Comparison of ENCODE assay signal across 8 mouse cellular contexts in genomic region chr10:95562859-95563841, GRCm38 (mm10). TPM values are rescaled to one million over a fixed set of nuclear protein-coding genes. Genes with fewer than 3 reads are reported as not detected.
DNase-seq lines count a peak whose midpoint lies in the region; ATAC-seq lines count a peak whose summit lies in the region.

No protein-coding gene starts in this region.

- peaks cover 58% of the 10 kb centered on the region for H3K4me1 ChIP-seq in kidney, embryonic 15.5 days

- peak; percentile 44 for ATAC-seq in kidney, embryonic 15.5 days (replicated peaks; ENCODE audit: low FRiP score)

- 0 out of 2 replicates have a peak, but pooled peaks cover 2% of the 10 kb centered on the region for H3K36me3 ChIP-seq in kidney, embryonic 15.5 days

- peak overlapping the region; percentile 75 for H3K4me2 ChIP-seq in kidney, embryonic 15.5 days

- DNase-seq in CD8-positive naive resting alpha-beta T cell, adult 2 months (ENCODE audit: low read depth in 2 of 2, low spot score in 2 of 2) = peak; percentile 9 to 28
- peak; percentile 81 for DNase-seq in adrenal gland, adult 2 months
- peak; percentile 63 for DNase-seq in embryo, embryonic 9.5 days (ENCODE audit: extremely low spot score)
- DNase-seq in heart, adult 9 months (ENCODE audit: low spot score in 2 of 2) = peak; percentile 49 to 56
- DNase-seq in lung, postnatal 14 days = peak; percentile 48
- DNase-seq in ovary, adult 18-20 months (ENCODE audit: low spot score) = peak; percentile 56
- peak; percentile 60 for DNase-seq in thymus, postnatal 14 days

- no peaks in the 10 kb centered on the region for H3K9me3 ChIP-seq in kidney, embryonic 15.5 days (replicated peaks)

- peak overlapping the region; percentile 93 for H3K27ac ChIP-seq in kidney, embryonic 15.5 days

- H3K27me3 ChIP-seq in kidney, embryonic 15.5 days = no peaks in the 10 kb centered on the region

- peak overlapping the region; percentile 97 for H3K9ac ChIP-seq in kidney, embryonic 15.5 days

- peak overlapping the region; percentile 94 for H3K4me3 ChIP-seq in kidney, embryonic 15.5 days (replicated peaks)

- WGBS in kidney, embryonic 15.5 days = under 1% methylated on average over 65 of the region's 65 CpGs

RNA-seq across cellular contexts. Expression of gene Nudt4, which starts 0.8 kb away (rescaled TPM):
- total RNA-seq in adrenal gland, adult 2 months (2021) = 100 to 1,000 TPM; 136 to 159 TPM
- 67.5 and 106 TPM in 2 replicates for polyA plus RNA-seq in adrenal gland, adult 2 months (2012; rRNA removed)
- 113 and 125 TPM in 2 replicates for polyA plus RNA-seq in kidney, embryonic 15.5 days (2015; fragmentation: Nextera tagmentation; extraction: Ambion mirVana)

RNA-seq across cellular contexts. Expression of gene Ube2n, which starts 48.2 kb away (rescaled TPM):
- 100 to 1,000 TPM; 140 to 156 TPM for total RNA-seq in adrenal gland, adult 2 months (2021)
- polyA plus RNA-seq in adrenal gland, adult 2 months (2012; rRNA removed) = 8.6 and 10.2 TPM in 2 replicates
- 347 and 381 TPM in 2 replicates for polyA plus RNA-seq in kidney, embryonic 15.5 days (2015; fragmentation: Nextera tagmentation; extraction: Ambion mirVana)

Comparison
In these comparisons a context has a peak if more than half of its experiments do, and no peak if none do; other contexts are left out.
1. Peak in every context shown above with its lines: DNase-seq, ATAC-seq, H3K4me3 ChIP-seq and H3K27ac ChIP-seq.
2. DNase-seq: peak in every context shown above with its lines; median percentile 81 in adrenal gland, adult 2 months; 63 in embryo, embryonic 9.5 days; 60 in thymus, postnatal 14 days; 56 in ovary, adult 18-20 months; 52 in heart, adult 9 months; 48 in lung, postnatal 14 days; 18 in CD8-positive naive resting alpha-beta T cell, adult 2 months.
3. RNA of gene Ube2n, which starts 48.2 kb away (polyA plus RNA-seq): 347 to 381 TPM in kidney, embryonic 15.5 days; 8.6 to 10.2 TPM in adrenal gland, adult 2 months; every median in the first group is over 10 times any median in the second.